Mouse (Mus musculus) hindbrain, embryonic 15.5 days (tissue): ENCODE measurements around the gene Mlkl. TPM values are rescaled to one million over a fixed set of nuclear protein-coding genes. Genes with fewer than 3 reads are reported as not detected.
A peak's percentile ranks its signal among the peaks of the same experiment; 100 is the strongest.
"Not testable (repeated sequence)": the region's sequence is repeated elsewhere in the genome, so short reads cannot be mapped to it uniquely, and the experiment has no call there.

Experiments used
- ATAC-seq: fragments of 200-750 bp; cut with Nextera tagmentation; 2 replicates; pipeline ENCODE4 v1.8.0; 2017; ENCODE audit warnings: low read depth, moderate number of reproducible peaks, moderate TSS enrichment; ENCODE audit not compliant: low FRiP score
- H3K27ac ChIP-seq: fragments of 300-500 bp; sonication (generic); replicated peaks from 2 replicates; pipeline ENCODE4 v1.5.1; 2015; ENCODE audit warnings: mild to moderate bottlenecking, inconsistent platforms
- H3K27me3 ChIP-seq: fragments of 300-500 bp; sonication (generic); 2 replicates; pipeline ENCODE4 v1.6.1; 2015; ENCODE audit warnings: control low read depth, inconsistent platforms
- H3K36me3 ChIP-seq: fragments of 300-500 bp; sonication (generic); 2 replicates; pipeline ENCODE4 v1.6.1; 2015; ENCODE audit warnings: control low read depth, inconsistent platforms
- H3K4me1 ChIP-seq: fragments of 300-500 bp; sonication (generic); replicated peaks from 2 replicates; pipeline ENCODE4 v1.6.1; 2015; ENCODE audit warnings: control low read depth, inconsistent platforms
- H3K4me2 ChIP-seq: fragments of 300-500 bp; sonication (generic); 2 replicates; pipeline ENCODE4 v1.6.1; 2015; ENCODE audit warnings: moderate library complexity, mild to moderate bottlenecking, inconsistent platforms
- H3K4me3 ChIP-seq: fragments of 300-500 bp; sonication (generic); 2 replicates; pipeline ENCODE4 v1.5.1; 2015; ENCODE audit warnings: mild to moderate bottlenecking, inconsistent platforms
- H3K9ac ChIP-seq: fragments of 300-500 bp; sonication (generic); 2 replicates; pipeline ENCODE4 v1.6.1; 2015; ENCODE audit warnings: inconsistent platforms
- H3K9me3 ChIP-seq: fragments of 300-500 bp; sonication (generic); 2 replicates; pipeline ENCODE4 v1.6.1; 2016; ENCODE audit warnings: control low read depth, inconsistent platforms
- WGBS: fragments of 180-500 bp; shearing (Covaris S2); methylation state at CpG from one replicate; pipeline ENCODE4 v1.1.7; 2015; 5-methylcytosine and 5-hydroxymethylcytosine counted together
- polyA plus RNA-seq: library from polyadenylated mRNA; unstranded; fragments of >200 nt; fragmentation: Nextera tagmentation; extraction: Ambion mirVana; gene quantifications from 2 replicates; pipeline ENCODE4 v1.2.1, GENCODE M21; 2015

Mlkl gene
- polyA plus RNA-seq, 1 experiment from 2014 or later: 0.64 TPM

DNA sequence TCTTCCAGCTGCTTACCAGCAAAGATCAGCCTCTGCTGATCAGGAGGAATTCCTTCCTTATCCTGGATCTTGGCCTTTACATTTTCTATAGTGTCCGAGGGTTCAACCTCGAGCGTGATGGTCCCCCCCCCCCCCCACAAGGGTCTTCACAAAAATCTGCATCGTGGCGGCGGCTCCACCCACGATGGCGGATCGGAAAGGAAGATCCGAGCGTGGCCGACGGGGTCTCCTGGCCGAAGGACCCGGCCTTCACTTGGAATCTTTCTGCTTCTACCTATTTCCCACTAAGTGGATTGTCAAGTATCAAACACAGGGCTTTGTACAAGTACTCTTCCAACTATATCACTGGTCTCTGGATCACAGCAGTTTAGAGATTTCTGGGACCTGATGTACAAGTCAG is 28.0 kb downstream of the Mlkl start:
- not testable (repeated sequence) for H3K4me3 ChIP-seq, H3K4me1 ChIP-seq, H3K27me3 ChIP-seq, H3K9me3 ChIP-seq, H3K4me2 ChIP-seq, H3K27ac ChIP-seq, H3K36me3 ChIP-seq, ATAC-seq, H3K9ac ChIP-seq
- 96% methylated on average over 15 of the region's 15 CpGs for WGBS

DNA sequence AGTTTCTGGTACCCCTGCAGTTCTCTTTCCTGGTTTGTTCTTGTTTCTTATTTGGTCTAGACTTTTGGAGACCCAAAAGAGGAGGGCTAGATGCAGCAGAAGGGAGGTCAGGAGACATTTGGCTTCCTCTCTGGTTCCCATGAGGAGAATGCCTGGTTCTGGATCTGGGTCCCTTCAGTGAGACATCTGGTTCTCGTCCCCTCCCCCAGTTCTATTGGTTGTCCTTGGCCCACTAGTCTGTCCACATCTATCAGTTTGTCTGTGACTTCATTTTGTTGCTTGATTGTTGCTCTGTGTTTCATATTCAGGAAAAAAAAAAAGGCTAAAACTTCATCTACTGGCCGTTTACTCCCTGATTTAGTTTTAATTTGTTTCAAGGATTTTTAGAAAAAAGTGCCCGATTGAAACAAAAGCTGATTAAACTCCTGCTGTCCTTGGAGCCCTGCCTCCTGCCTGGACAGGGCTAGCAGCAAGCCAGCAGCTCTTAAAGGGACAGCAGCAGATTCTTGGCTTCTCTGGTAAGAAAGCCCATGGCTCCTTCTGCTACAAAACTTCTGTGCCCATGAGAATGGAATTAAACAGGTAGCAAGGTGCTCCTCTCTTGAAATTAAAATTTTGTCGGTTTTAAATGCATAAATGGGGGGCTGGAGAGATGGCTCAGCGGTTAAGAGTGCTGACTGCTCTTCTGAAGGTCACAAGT is 32.8 kb downstream of the Mlkl start:
- no peaks in the 10 kb centered on the region for H3K4me1 ChIP-seq
- no peak overlapping the region for H3K27ac ChIP-seq

GRCm38 (mm10) chr8:111304359-111304758 is 33.6 kb downstream of the Mlkl start:
- 96% methylated on average over 3 of the region's 3 CpGs for WGBS
- Histone ChIP-seq H3K9me3 (no peaks in the 10 kb centered on the region), H3K4me1 (peaks cover under 1% of the 10 kb centered on the region), H3K4me2 (no peak overlapping the region), H3K36me3 (no peaks in the 10 kb centered on the region), H3K27ac (no peak overlapping the region), H3K9ac (no peak overlapping the region), H3K4me3 (no peak overlapping the region), H3K27me3 (no peaks in the 10 kb centered on the region)
- ATAC-seq: no peak

More for the DNA sequence above, 32.8 kb downstream of the Mlkl start:
- H3K27me3 ChIP-seq: no peaks in the 10 kb centered on the region
- ATAC-seq: no peak
- no peaks in the 10 kb centered on the region for H3K9me3 ChIP-seq
- WGBS: 24% methylated on average over 5 of the region's 5 CpGs
- H3K4me3 ChIP-seq: no peak overlapping the region
- no peaks in the 10 kb centered on the region for H3K36me3 ChIP-seq
- no peak overlapping the region for H3K4me2 ChIP-seq
- H3K9ac ChIP-seq: no peak overlapping the region

- ATAC-seq, H3K27me3 ChIP-seq, H3K27ac ChIP-seq, H3K4me3 ChIP-seq, H3K4me2 ChIP-seq, H3K9me3 ChIP-seq, H3K9ac ChIP-seq, H3K36me3 ChIP-seq: not testable (repeated sequence)
- H3K4me1 ChIP-seq: peaks cover 10% of the 10 kb centered on the region
- 85% methylated on average over 5 of the region's 5 CpGs for WGBS
Measured at GRCm38 (mm10) chr8:111303076-111303803, 34.7 kb downstream of the Mlkl start.

DNA sequence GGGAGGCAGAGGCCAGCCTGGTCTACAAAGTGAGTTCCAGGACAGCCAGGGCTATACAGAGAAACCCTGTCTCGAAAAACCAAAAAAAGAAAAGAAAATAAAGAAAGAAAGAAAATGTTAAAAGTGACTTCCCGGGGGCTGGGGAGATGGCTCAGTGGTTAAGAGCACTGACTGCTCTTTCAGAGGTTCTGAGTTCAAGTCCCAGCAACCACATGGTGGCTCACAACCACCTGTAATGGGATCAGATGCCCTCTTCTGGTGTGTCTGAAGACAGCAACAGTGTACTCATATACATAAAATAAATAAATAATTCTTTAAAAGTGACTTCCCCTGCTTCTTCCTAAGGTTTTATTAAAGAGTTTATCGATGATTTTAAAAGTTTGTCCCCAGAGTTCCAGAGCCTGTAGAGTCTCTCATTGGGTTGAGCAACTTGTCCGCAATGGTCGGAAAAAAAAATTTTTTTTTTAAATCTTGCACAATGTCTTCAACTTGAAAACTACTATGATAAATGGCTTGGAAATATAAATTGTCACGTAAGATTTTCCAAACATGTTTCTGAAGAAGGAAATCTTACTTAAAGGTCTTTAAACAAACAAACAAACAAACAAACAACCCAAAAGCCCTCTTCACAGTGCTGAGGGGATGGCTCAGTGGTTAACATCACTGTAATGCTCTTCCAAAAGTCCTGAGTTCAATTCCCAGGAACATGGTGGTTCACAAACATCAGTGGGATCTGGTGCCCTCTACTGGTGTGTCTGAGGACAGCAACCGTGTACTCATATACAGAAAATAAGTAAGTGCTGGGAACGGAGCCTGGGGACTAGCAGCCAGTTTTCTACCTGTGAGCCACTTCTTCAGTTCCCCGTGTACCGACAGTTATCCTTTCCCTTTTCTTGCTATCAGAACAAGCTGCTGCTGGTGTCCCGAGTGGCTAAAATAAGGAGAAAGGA is 37.1 kb downstream of the Mlkl start:
- Histone ChIP-seq H3K4me1 (peaks cover 17% of the 10 kb centered on the region), H3K4me3 (peak overlapping the region; percentile 77), H3K4me2 (peak overlapping the region; percentile 72), H3K9ac (no peak overlapping the region), H3K27me3 (no peaks in the 10 kb centered on the region), H3K27ac (no peak overlapping the region), H3K36me3 (peaks cover 7% of the 10 kb centered on the region), H3K9me3 (no peaks in the 10 kb centered on the region)
- 65% methylated on average over 11 of the region's 11 CpGs for WGBS
- ATAC-seq: no peak

DNA sequence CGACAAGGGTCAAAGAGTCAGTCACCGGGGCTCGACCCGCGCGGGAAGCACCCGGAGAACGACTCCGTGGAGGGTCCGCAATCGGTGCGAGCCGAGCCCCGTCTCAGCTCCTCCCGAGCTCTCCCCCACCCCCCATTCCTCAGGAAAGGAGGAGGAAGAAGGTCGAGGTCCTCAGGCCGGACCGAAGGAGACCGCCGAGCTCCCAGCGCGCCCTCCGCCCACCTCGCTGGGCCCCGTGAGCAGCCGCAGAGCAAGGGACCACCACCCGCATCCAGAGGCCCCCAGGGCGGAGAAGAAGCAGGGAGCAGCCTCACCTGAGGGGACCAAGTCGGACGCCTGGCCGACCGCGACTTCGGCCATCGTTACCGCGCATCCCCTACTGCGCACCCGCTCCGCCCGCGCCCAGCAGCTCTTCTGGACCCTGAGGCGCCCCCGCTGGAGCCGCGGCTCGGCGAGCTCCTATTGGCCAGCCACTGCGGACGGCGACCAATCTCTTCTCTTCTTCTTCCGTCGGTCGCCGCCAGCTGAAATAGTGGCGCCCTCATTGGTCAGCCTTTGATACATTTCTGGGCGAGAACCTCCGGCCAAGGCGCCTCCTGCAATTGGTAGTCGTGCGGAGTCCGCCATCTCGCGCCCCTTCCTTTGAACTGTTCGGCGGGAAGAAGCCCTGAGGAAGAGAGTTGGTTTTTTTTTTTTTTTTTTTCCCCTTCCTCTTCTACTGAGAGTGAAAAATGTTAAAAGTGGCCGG is 38.0 kb downstream of the Mlkl start, which contains the start of gene Rfwd3:
Gene Rfwd3, minus strand, starts transcription at position 402 of the 748 bp plus-strand sequence.
- H3K36me3 ChIP-seq: peaks cover 7% of the 10 kb centered on the region
- peaks cover 17% of the 10 kb centered on the region for H3K4me1 ChIP-seq
- H3K9ac ChIP-seq: peak within 1 kb of the TSS; percentile 61
- H3K4me3 ChIP-seq: peak within 1 kb of the TSS; percentile 77
- WGBS: under 1% methylated on average over 62 of the region's 67 CpGs
- peak within 1 kb of the TSS; percentile 72 for H3K4me2 ChIP-seq
- H3K27ac ChIP-seq: peak within 1 kb of the TSS; percentile 76
- ATAC-seq: peak; percentile 100
- H3K27me3 ChIP-seq: no peaks in the 10 kb centered on the region
- H3K9me3 ChIP-seq: no peaks in the 10 kb centered on the region

DNA sequence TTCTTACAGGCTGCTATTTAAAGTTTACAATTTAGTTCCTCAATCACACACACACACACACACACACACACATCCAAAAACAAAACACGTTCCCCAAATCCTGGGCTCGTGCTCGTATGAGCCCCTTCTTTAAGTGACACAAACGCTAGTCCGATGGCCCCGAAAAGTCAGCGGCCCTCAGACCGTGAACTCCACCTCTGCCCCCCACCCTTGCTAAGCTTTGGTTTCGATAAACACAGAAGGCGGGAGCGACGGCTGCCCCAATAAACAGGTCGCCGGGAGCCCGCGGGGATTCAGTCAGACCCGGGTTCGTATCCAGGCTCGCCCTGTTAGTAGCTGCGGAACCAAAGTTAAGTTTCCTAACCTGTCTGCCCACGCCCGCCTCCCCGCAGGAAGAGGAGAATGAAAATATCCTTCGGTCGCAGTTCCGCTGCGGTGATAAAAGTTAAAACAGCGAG is 38.6 kb downstream of the Mlkl start:
- ATAC-seq: no peak
- Histone ChIP-seq H3K9me3 (no peaks in the 10 kb centered on the region), H3K4me1 (peaks cover 17% of the 10 kb centered on the region), H3K4me2 (peak overlapping the region; percentile 72), H3K9ac (peak overlapping the region; percentile 61), H3K27ac (peak overlapping the region; percentile 76), H3K4me3 (peak overlapping the region; percentile 77), H3K27me3 (no peaks in the 10 kb centered on the region), H3K36me3 (peaks cover 7% of the 10 kb centered on the region)
- under 1% methylated on average over 28 of the region's 28 CpGs for WGBS

DNA sequence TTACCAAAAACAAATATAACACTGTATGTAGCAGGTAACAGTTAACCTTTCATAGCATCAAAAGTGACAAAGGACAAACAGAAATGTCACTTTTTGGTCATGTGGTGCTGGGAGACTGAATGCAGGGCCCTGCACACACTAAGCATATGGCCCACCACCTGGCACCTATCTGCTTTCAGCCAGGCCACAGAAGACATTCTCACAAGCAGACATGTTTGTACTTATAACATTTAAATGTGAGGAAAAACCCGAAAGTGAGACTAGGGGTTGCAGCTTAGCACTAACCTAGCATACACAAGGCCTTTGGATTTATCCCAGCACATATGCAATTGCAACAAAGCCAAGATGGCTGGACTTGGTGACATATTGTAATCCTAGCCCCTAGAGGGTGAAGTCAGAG is 40.0 kb downstream of the Mlkl start:
- H3K9ac ChIP-seq: no peak overlapping the region
- 92% methylated on average over 1 of the region's 1 CpGs for WGBS

DNA sequence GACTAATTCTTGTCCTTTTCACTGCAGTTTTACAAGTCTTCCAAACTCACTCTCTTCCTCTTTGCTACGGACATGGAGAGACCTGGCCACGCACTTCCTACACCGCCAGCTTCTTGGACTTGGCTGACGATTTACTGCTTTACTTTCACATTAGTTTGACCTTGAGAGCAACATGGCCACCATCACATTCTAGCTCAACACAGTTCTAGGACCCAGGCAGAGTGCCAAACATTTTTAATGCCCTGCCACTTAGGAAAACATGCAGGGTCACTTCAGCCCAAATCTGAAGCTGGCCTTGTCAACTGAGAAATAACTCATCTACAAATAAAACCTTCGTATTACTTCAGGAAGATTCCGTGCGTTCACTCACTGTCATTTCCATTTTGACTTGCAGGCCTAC is 46.2 kb downstream of the Mlkl start:
- Histone ChIP-seq H3K36me3 (peaks cover 55% of the 10 kb centered on the region), H3K4me3 (no peak overlapping the region), H3K9me3 (no peaks in the 10 kb centered on the region), H3K27ac (no peak overlapping the region), H3K4me1 (no peaks in the 10 kb centered on the region), H3K4me2 (no peak overlapping the region), H3K27me3 (no peaks in the 10 kb centered on the region), H3K9ac (no peak overlapping the region)
- ATAC-seq: no peak
- 96% methylated on average over 7 of the region's 7 CpGs for WGBS

More for the DNA sequence above, 40.0 kb downstream of the Mlkl start:
- no peak for ATAC-seq
- H3K4me2 ChIP-seq: 0 out of 2 replicates have a peak overlapping the region, but pooled peaks have one; percentile 4
- H3K27me3 ChIP-seq: no peaks in the 10 kb centered on the region
- H3K4me3 ChIP-seq: no peak overlapping the region
- H3K27ac ChIP-seq: no peak overlapping the region
- no peaks in the 10 kb centered on the region for H3K9me3 ChIP-seq
- peaks cover 20% of the 10 kb centered on the region for H3K36me3 ChIP-seq
- peaks cover 17% of the 10 kb centered on the region for H3K4me1 ChIP-seq

- peaks cover 60% of the 10 kb centered on the region for H3K36me3 ChIP-seq
- no peak for ATAC-seq
Measured at GRCm38 (mm10) chr8:111290586-111290985, 47.4 kb downstream of the Mlkl start.

GRCm38 (mm10) chr8:111285603-111286002 is 52.4 kb downstream of the Mlkl start:
- ATAC-seq: no peak
- H3K9me3 ChIP-seq: no peaks in the 10 kb centered on the region
- H3K36me3 ChIP-seq: peaks cover 63% of the 10 kb centered on the region
- no peak overlapping the region for H3K4me3 ChIP-seq
- H3K4me1 ChIP-seq: no peaks in the 10 kb centered on the region
- 96% methylated on average over 4 of the region's 4 CpGs for WGBS
- no peaks in the 10 kb centered on the region for H3K27me3 ChIP-seq
- H3K9ac ChIP-seq: no peak overlapping the region
- H3K4me2 ChIP-seq: no peak overlapping the region
- no peak overlapping the region for H3K27ac ChIP-seq

More at GRCm38 (mm10) chr8:111290586-111290985, 47.4 kb downstream of the Mlkl start:
- no peak overlapping the region for H3K27ac ChIP-seq
- H3K4me2 ChIP-seq: no peak overlapping the region
- no peak overlapping the region for H3K4me3 ChIP-seq
- no peaks in the 10 kb centered on the region for H3K9me3 ChIP-seq
- H3K27me3 ChIP-seq: no peaks in the 10 kb centered on the region
- no peak overlapping the region for H3K9ac ChIP-seq
- H3K4me1 ChIP-seq: no peaks in the 10 kb centered on the region
- WGBS: 97% methylated on average over 7 of the region's 7 CpGs
